Mouse (Mus musculus) stomach, embryonic 15.5 days (tissue): ENCODE results near the gene E130114P18Rik. TPM values are rescaled to one million over a fixed set of nuclear protein-coding genes. Genes with fewer than 3 reads are reported as not detected.

Experiments
- ATAC-seq: fragments of 200-750 bp; cut with Nextera tagmentation; 2 replicates; pipeline ENCODE4 v1.8.0; 2017; ENCODE audit warnings: low read depth, moderate number of reproducible peaks, moderate TSS enrichment; ENCODE audit not compliant: insufficient read depth, low FRiP score
- H3K27ac ChIP-seq: fragments of 300-500 bp; sonication (generic); 2 replicates; pipeline ENCODE4 v1.5.1; 2015; ENCODE audit warnings: mild to moderate bottlenecking, inconsistent platforms
- H3K27me3 ChIP-seq: fragments of 300-500 bp; sonication (generic); replicated peaks from 2 replicates; pipeline ENCODE4 v1.6.1; 2015; ENCODE audit warnings: inconsistent platforms
- H3K36me3 ChIP-seq: fragments of 300-500 bp; sonication (generic); 2 replicates; pipeline ENCODE4 v1.6.1; 2015; ENCODE audit warnings: inconsistent platforms
- H3K4me1 ChIP-seq: fragments of 300-500 bp; sonication (generic); 2 replicates; pipeline ENCODE4 v1.6.1; 2015; ENCODE audit warnings: inconsistent platforms
- H3K4me2 ChIP-seq: fragments of 300-500 bp; sonication (generic); 2 replicates; pipeline ENCODE4 v1.6.1; 2015; ENCODE audit warnings: mild to moderate bottlenecking, inconsistent platforms
- H3K4me3 ChIP-seq: fragments of 300-500 bp; sonication (generic); replicated peaks from 2 replicates; pipeline ENCODE4 v1.5.1; 2015; ENCODE audit warnings: inconsistent platforms
- H3K9ac ChIP-seq: fragments of 300-500 bp; sonication (generic); 2 replicates; pipeline ENCODE4 v1.6.1; 2015; ENCODE audit warnings: inconsistent platforms
- H3K9me3 ChIP-seq: fragments of 300-500 bp; sonication (generic); 2 replicates; pipeline ENCODE4 v1.6.1; 2016; ENCODE audit warnings: inconsistent platforms
- WGBS: fragments of 180-500 bp; shearing (Covaris S2); methylation state at CpG from one replicate; pipeline ENCODE4 v1.1.7; 2015; 5-methylcytosine and 5-hydroxymethylcytosine counted together
- polyA plus RNA-seq: library from polyadenylated mRNA; unstranded; fragments of >200 nt; fragmentation: Nextera tagmentation; extraction: Ambion mirVana; gene quantifications from 2 replicates; pipeline ENCODE4 v1.2.1, GENCODE M21; 2015

Gene E130114P18Rik
- polyA plus RNA-seq, 1 experiment from 2014 or later: 2.9 TPM

DNA sequence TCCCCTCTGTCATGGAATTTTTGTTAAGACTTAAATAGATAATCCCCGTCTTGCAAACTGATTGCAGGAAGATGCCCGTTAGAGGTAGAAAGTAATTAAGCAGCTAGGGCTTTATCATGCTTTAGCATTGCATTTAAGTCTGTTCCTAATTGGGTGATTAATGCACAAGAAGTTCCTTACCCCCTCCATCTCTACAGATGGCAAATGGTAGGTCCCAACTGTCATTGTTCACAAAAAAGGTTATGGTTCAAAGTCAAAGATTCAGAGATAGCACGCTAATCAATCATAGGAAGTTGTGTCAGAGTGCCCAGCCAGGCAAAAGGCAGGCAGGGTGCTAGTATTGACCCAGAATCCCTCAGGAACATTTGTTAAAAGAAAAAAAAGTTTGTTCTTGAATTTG is 25.9 kb upstream of the E130114P18Rik start:
- H3K27me3 ChIP-seq: no peaks in the 10 kb centered on the region
- H3K9ac ChIP-seq: no peak overlapping the region
- H3K27ac ChIP-seq: no peak overlapping the region
- H3K4me3 ChIP-seq: no peak overlapping the region
- H3K9me3 ChIP-seq: no peaks in the 10 kb centered on the region
- H3K4me2 ChIP-seq: no peak overlapping the region
- WGBS: 74% methylated on average over 3 of the region's 3 CpGs
- no peaks in the 10 kb centered on the region for H3K4me1 ChIP-seq
- H3K36me3 ChIP-seq: peaks cover 7% of the 10 kb centered on the region; the same call in 1 of the 2 replicates
- ATAC-seq: no peak

DNA sequence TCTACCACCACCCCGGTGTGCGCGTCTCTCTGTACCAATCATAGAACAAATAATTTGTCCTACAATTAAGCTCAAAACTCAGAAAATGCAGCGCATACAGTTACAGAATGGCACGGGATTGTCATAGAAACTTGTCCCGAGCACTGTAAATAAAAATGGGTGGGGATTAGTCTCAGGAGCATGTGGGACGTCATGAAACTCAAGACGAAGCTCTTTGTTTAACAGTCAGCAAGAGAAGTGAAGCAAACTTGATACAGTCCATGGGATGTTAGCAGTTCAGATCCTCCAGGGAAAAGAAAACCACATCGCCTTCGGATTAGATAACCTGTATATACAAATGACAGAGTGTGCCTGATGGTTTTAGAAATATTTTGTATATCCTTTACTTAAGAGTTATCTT is 18.6 kb upstream of the E130114P18Rik start:
- H3K4me1 ChIP-seq: peaks cover 2% of the 10 kb centered on the region; the same call in 1 of the 2 replicates
- no peak overlapping the region for H3K4me2 ChIP-seq
- no peak overlapping the region for H3K4me3 ChIP-seq
- ATAC-seq: no peak
- no peak overlapping the region for H3K27ac ChIP-seq
- H3K9me3 ChIP-seq: no peaks in the 10 kb centered on the region
- WGBS: 70% methylated on average over 10 of the region's 10 CpGs
- H3K9ac ChIP-seq: no peak overlapping the region
- no peaks in the 10 kb centered on the region; the same call in 1 of the 2 replicates for H3K36me3 ChIP-seq
- H3K27me3 ChIP-seq: no peaks in the 10 kb centered on the region

DNA sequence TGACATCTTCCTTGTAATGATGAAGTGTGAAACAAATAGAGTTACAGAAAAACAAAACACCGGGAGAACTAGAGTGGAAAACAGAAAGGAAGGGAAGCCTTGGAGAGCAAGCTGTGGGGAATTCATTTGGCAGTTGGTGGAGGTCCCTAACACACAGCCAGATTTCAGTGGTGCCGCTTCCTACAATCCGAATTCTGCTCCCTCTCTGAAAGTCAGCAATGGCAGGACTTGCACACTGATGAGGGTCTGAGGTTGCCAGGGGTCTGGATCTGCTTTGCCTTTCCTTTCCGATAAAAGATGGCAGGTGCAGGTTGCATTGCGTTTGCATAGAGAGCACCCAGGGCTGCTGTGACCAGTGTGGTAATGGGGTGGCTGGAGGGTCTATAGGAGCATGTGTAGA is 18.1 kb upstream of the E130114P18Rik start:
- WGBS: 83% methylated on average over 5 of the region's 5 CpGs
- Histone ChIP-seq H3K4me2 (no peak overlapping the region), H3K9ac (no peak overlapping the region), H3K4me3 (no peak overlapping the region), H3K36me3 (no peaks in the 10 kb centered on the region), H3K9me3 (no peaks in the 10 kb centered on the region), H3K4me1 (peaks cover 2% of the 10 kb centered on the region; the same call in 1 of the 2 replicates), H3K27ac (no peak overlapping the region), H3K27me3 (no peaks in the 10 kb centered on the region)
- no peak for ATAC-seq

DNA sequence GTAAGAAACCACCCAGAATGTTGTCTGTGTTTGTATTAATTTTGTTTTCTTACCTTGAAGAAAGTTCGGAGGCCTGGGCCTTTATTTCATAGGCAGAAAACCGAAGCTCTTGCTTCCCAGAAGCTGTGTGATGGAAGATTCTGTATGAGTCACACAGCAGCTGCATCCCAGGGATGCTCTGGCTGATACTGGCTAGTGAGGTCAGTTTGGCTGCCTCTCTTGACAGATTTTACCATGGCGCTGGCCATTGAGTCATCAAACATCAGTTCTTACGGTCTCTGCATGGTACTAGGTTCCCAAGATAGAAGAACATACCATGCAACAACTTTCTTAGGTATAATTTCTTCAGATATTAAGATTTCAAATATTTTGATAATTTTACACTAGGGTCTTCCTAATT is 17.0 kb upstream of the E130114P18Rik start:
- peaks cover 2% of the 10 kb centered on the region; the same call in 1 of the 2 replicates for H3K4me1 ChIP-seq
- no peak for ATAC-seq
- H3K9ac ChIP-seq: no peak overlapping the region
- H3K9me3 ChIP-seq: no peaks in the 10 kb centered on the region
- no peak overlapping the region for H3K4me2 ChIP-seq
- no peaks in the 10 kb centered on the region for H3K36me3 ChIP-seq
- H3K4me3 ChIP-seq: no peak overlapping the region
- 83% methylated on average over 4 of the region's 4 CpGs for WGBS
- no peak overlapping the region for H3K27ac ChIP-seq
- H3K27me3 ChIP-seq: no peaks in the 10 kb centered on the region

DNA sequence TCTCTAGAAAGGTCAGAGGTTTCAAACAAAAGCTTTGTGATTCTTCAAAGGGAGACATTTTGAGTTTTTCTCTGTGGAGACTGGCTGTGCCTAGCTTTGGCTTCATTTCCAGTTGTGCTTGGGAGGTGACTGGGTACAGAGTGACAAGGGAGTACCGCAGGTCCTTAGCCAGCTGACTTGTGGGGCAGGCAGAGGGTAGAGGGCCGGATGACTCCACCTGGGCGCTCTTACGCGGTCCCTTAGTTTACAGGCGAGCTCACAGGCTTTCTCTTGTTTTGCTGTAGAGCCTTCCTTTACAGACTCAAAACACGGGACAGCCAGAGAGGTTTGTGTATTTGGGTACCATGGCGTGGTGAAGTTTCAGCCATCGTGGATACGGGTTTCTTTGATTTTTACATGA is 16.1 kb upstream of the E130114P18Rik start:
- Histone ChIP-seq H3K4me3 (no peak overlapping the region), H3K4me2 (no peak overlapping the region), H3K36me3 (no peaks in the 10 kb centered on the region), H3K9me3 (no peaks in the 10 kb centered on the region), H3K9ac (no peak overlapping the region), H3K27me3 (no peaks in the 10 kb centered on the region), H3K4me1 (peaks cover 2% of the 10 kb centered on the region; the same call in 1 of the 2 replicates), H3K27ac (no peak overlapping the region)
- WGBS: 88% methylated on average over 10 of the region's 10 CpGs
- ATAC-seq: no peak

DNA sequence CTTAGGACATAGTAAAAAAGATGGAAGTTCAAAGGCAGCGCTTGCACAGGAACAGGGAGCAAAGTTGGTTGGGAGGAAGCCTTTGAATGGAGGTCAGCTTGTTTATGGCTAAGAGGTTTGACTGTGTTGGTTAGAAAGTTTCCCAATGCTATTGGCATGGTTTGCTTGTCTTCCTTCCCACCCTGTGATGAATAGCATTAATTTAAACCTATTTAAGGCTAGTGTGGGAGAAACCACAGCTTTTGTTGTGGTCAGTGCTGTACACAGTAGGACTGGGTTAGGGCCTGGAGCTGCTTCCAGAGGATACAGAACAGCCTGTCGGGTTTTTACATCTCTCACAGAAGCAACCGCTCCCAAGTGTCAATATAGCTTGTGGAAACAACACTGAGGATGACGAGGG is 10.7 kb upstream of the E130114P18Rik start:
- H3K27ac ChIP-seq: no peak overlapping the region
- 69% methylated on average over 4 of the region's 4 CpGs for WGBS
- H3K36me3 ChIP-seq: peaks cover 4% of the 10 kb centered on the region; the same call in 1 of the 2 replicates
- ATAC-seq: no peak
- no peaks in the 10 kb centered on the region for H3K27me3 ChIP-seq
- H3K9ac ChIP-seq: no peak overlapping the region
- H3K4me3 ChIP-seq: no peak overlapping the region
- H3K4me1 ChIP-seq: 0 out of 2 replicates have a peak, but pooled peaks cover 4% of the 10 kb centered on the region
- H3K4me2 ChIP-seq: no peak overlapping the region
- no peaks in the 10 kb centered on the region for H3K9me3 ChIP-seq

DNA sequence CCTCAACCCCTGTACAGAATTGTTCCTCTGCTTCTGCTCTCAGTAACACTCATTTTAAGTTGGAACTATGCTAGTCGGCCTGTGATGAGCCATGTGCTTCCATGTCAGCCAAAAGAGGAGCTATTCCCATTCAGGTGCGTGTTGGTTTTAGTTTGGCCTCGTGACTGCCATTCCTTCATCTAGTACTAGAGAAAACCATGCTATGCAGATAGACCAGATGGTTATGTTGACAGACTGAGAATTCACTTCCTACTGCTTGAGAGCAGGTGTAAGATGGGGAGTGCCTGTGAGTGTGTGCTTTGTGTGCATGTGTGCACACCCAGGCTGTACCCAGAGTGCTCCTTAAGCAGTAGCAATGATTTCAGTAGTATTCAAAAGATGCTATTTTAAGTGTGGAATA is 9.6 kb upstream of the E130114P18Rik start:
- Histone ChIP-seq H3K9ac (no peak overlapping the region), H3K4me3 (no peak overlapping the region), H3K27ac (no peak overlapping the region), H3K36me3 (peaks cover 13% of the 10 kb centered on the region; the same call in 1 of the 2 replicates), H3K27me3 (no peaks in the 10 kb centered on the region), H3K4me2 (no peak overlapping the region), H3K9me3 (no peaks in the 10 kb centered on the region), H3K4me1 (0 out of 2 replicates have a peak, but pooled peaks cover 4% of the 10 kb centered on the region)
- ATAC-seq: no peak
- 70% methylated on average over 3 of the region's 3 CpGs for WGBS

DNA sequence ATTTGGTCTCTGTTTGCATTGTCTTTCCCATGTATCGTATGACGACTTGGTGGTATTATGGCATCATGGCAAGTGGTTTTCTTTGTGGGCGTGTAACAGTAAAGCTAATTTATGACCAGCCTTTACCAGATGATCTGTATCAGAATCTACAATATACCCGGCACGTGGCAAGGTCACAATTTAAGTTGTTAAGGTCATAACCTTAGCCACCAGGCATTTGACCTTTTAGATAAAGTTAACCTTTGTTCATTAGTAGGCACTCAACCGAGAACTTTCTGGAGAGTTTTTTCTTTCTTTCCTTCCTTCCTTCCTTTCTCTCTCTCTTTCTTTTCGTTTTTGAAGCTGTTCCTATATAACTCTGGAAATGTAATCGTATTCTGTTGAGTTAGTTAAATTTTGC is 8.7 kb upstream of the E130114P18Rik start:
- Histone ChIP-seq H3K4me3 (no peak overlapping the region), H3K4me1 (0 out of 2 replicates have a peak, but pooled peaks cover 4% of the 10 kb centered on the region), H3K27ac (no peak overlapping the region), H3K36me3 (peaks cover 13% of the 10 kb centered on the region; the same call in 1 of the 2 replicates), H3K4me2 (no peak overlapping the region), H3K27me3 (no peaks in the 10 kb centered on the region), H3K9ac (no peak overlapping the region), H3K9me3 (no peaks in the 10 kb centered on the region)
- ATAC-seq: no peak
- WGBS: 59% methylated on average over 8 of the region's 8 CpGs

DNA sequence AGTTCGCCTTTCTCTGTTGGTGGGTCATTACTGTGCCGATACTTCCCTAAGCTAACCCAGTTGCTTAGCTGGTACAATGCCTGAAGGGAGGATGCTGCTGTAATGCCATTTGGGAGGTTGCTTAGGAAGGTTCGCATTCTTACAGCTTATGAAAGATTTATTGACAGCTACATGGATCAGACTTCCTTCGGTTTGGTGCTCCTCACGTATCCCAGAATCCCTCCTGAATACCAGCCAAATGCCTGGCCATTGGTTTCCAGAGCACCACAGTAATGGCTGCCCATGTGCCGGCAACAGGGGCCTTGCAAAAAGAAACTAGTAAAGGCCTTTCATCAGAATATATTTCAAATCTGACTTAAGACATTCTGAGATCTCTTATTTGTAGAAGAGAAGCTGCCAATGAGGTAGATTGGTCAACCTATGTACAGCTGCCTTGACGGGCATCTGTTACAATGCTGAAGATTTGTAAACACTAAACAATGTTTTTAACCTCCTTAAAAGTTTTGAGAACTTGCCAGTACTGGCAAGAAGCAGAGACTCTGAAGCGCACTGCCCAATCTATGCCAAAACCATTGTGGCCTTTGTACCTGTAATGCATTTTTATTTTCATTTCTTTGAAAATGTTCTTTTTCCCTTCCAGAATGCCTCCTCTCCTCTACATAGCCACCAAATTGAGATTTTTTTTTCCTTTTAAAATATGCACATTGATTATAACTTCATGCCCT is 7.8 kb upstream of the E130114P18Rik start:
- Histone ChIP-seq H3K27me3 (no peaks in the 10 kb centered on the region), H3K36me3 (peaks cover 13% of the 10 kb centered on the region; the same call in 1 of the 2 replicates), H3K9ac (no peak overlapping the region), H3K27ac (no peak overlapping the region), H3K9me3 (no peaks in the 10 kb centered on the region), H3K4me2 (no peak overlapping the region), H3K4me3 (no peak overlapping the region), H3K4me1 (0 out of 2 replicates have a peak, but pooled peaks cover 4% of the 10 kb centered on the region)
- ATAC-seq: no peak
- 82% methylated on average over 8 of the region's 8 CpGs for WGBS

DNA sequence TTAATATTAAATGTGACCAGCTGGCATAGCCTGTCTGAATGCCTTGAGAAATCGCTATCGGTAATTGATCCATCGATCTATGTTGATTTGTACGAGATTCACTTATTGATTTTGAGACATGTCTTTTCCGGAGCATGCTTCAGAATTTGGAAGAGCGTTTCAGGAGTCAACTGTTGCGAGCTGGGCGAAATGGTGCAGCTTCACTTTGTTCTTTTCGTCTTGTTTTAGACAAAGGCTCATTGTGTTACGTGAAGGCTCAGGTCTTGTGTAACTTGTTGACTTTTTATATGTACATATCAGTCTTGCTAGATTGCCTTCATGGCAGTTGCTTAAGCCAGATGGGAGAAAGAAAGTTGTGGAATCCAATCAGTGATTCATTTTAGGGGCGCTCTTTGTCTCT is 6.4 kb upstream of the E130114P18Rik start:
- no peak overlapping the region for H3K4me3 ChIP-seq
- H3K27ac ChIP-seq: no peak overlapping the region
- 78% methylated on average over 11 of the region's 11 CpGs for WGBS
- no peak overlapping the region for H3K4me2 ChIP-seq
- H3K4me1 ChIP-seq: 0 out of 2 replicates have a peak, but pooled peaks cover 4% of the 10 kb centered on the region
- H3K9ac ChIP-seq: no peak overlapping the region
- peaks cover 13% of the 10 kb centered on the region; the same call in 1 of the 2 replicates for H3K36me3 ChIP-seq
- no peak for ATAC-seq
- H3K9me3 ChIP-seq: no peaks in the 10 kb centered on the region
- no peaks in the 10 kb centered on the region for H3K27me3 ChIP-seq

DNA sequence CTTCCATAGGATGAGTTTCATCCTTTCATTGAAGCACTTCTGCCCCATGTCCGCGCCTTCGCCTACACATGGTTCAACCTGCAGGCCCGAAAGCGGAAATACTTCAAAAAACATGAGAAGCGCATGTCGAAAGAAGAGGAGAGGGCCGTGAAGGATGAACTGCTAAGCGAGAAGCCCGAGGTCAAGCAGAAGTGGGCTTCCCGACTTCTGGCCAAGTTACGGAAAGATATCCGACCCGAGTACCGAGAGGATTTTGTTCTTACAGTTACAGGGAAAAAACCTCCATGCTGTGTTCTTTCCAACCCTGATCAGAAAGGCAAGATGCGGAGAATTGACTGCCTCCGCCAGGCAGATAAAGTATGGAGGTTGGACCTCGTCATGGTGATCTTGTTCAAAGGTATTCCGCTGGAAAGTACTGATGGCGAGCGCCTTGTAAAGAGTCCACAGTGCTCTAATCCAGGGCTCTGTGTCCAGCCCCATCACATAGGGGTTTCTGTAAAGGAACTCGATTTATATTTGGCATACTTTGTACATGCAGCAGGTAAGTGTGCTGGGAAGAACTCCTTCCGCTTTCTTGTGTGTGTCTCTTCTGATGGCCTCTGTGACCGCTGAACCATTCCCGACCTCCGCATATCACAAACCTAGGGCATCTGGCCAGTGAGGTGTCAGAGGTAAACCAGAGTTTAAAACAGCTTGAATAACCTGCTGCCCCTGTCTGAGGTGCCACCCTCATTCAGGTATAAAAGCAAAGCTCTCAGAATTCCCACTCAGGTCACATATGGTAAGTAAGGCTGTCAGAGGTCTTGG is 5.4 kb upstream of the E130114P18Rik start:
- no peak overlapping the region for H3K4me2 ChIP-seq
- ATAC-seq: no peak
- no peak overlapping the region for H3K9ac ChIP-seq
- H3K4me1 ChIP-seq: 0 out of 2 replicates have a peak, but pooled peaks cover 4% of the 10 kb centered on the region
- WGBS: 93% methylated on average over 26 of the region's 26 CpGs
- H3K4me3 ChIP-seq: no peak overlapping the region
- H3K36me3 ChIP-seq: peaks cover 13% of the 10 kb centered on the region; the same call in 1 of the 2 replicates
- no peaks in the 10 kb centered on the region for H3K9me3 ChIP-seq
- H3K27ac ChIP-seq: no peak overlapping the region
- no peaks in the 10 kb centered on the region for H3K27me3 ChIP-seq

DNA sequence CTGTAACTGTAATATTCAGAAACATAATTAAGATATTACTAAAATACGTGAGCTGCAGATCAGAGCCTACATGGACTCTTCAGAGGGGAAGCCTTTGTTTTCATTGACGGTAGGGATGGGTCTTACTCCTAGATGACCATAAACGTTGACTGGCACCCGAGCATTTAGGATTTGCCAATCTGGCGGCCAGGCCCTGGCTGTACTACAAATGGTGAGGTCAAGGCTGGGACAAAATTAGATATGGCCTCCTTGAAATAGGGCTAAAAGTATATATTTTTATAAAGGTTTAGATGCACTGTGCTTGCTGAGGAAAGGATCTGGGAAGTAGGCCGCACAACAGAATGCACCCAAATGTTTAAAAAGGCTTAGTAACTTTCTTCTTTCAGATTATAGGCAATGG is 4.6 kb upstream of the E130114P18Rik start:
- WGBS: 94% methylated on average over 6 of the region's 6 CpGs
- Histone ChIP-seq H3K4me1 (0 out of 2 replicates have a peak, but pooled peaks cover 2% of the 10 kb centered on the region), H3K27ac (no peak overlapping the region), H3K9me3 (no peaks in the 10 kb centered on the region), H3K36me3 (peaks cover 13% of the 10 kb centered on the region; the same call in 1 of the 2 replicates), H3K9ac (no peak overlapping the region), H3K4me3 (no peak overlapping the region), H3K27me3 (no peaks in the 10 kb centered on the region), H3K4me2 (no peak overlapping the region)
- no peak for ATAC-seq
